Mouse (Mus musculus): ENCODE measurements at regions not wholly inside any gene's neighbourhood (a gene's known extent, or its start where the extent isn't known, plus 50 kb on each side); places are given as distances from the start of the nearest gene placed in this dataset.

DNA sequence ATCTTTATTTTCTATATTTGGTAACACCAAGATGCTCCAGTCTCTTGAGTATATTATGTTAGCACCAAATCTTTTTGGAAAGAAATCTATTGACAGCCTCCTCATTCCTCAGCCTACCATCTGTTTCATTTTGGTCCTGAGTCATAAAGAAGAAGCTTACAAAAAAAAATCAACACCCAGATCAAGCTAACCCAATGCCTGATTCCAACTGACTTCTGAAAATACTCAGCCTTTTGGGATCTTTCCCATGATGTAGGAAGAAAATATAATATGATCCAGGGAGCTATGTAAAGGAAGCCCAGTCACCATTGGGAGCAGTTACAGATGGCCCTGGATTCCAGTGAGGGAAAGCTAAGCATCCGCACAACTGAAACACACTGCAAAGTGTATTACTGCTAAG is 231.3 kb upstream of the Kynu start:
- TF ChIP-seq MYC (IDR thresholded peaks at IDR 0.05; ENCODE audit: low read depth, low read length) (no peak), ZC3H11A (IDR thresholded peaks at IDR 0.05; ENCODE audit: low read depth, low read length) (no peak), POLR2A (IDR thresholded peaks at IDR 0.05; ENCODE audit: control insufficient read depth in 1 of 2, insufficient read depth in 1 of 2, low read depth in 1 of 2, low read length in 2 of 2, poor library complexity in 1 of 2) (no peak), GATA1 (IDR thresholded peaks at IDR 0.05; ENCODE audit: low read depth, low read length) (no peak), CTCF (IDR thresholded peaks at IDR 0.05 in 2 of 3, conservative IDR thresholded peaks at IDR 0.05 in 1 of 3; ENCODE audit: control insufficient read depth in 1 of 3, insufficient read depth in 1 of 3, low read depth in 2 of 3, low read length in 3 of 3, poor library complexity in 1 of 3, severe bottlenecking in 1 of 3) (no peak)
